Mouse (Mus musculus) cerebellum, adult 2 months (tissue): ENCODE measurements at regions not wholly inside any gene's neighbourhood (a gene's known extent, or its start where the extent isn't known, plus 50 kb on each side); places are given as distances from the start of the nearest gene placed in this dataset.

Source experiments
- CTCF ChIP-seq: fragments of 200-500 bp; IDR thresholded peaks from 2 replicates; pipeline ENCODE4 v1.5.1; 2011; ENCODE audit warnings: low read depth, mild to moderate bottlenecking, control low read depth, low read length, moderate library complexity, borderline replicate concordance; ENCODE audit not compliant: insufficient read depth
- POLR2A ChIP-seq: fragments of 200-500 bp; IDR thresholded peaks from 2 replicates; pipeline ENCODE4 v1.6.1; 2011; ENCODE audit warnings: low read length, control low read depth, borderline replicate concordance; ENCODE audit not compliant: insufficient read depth

GRCm38 (mm10) chr1:79299639-79300038, 140.3 kb downstream of the Scg2 start:
- no peak for TF ChIP-seq CTCF
- no peak for TF ChIP-seq POLR2A
